Mouse (Mus musculus) effector memory CD4-positive, alpha-beta T cell, adult 7 months (primary cell): Measurements from ENCODE around the gene Nptx2. TPM values are rescaled to one million over a fixed set of nuclear protein-coding genes. Genes with fewer than 3 reads are reported as not detected.

Experiments
- polyA plus RNA-seq: library from polyadenylated mRNA; unstranded; fragments of 100-300 nt; shearing (Covaris generic); gene quantifications from one replicate; pipeline ENCODE4 v1.2.1, GENCODE M21; 2017

Gene Nptx2
- polyA plus RNA-seq: not detected

GRCm38 (mm10) chr5:144545653-144546422 is at the start of gene Nptx2:
Gene Nptx2, plus strand, starts transcription at chr5:144545902.

Other genes starting within 250 kb of the Nptx2 start
- gene Baiap2l1, start 187.8 kb upstream of the Nptx2 start, polyA plus RNA-seq: 0.50 TPM
- gene Tmem130, start 215.9 kb downstream of the Nptx2 start, polyA plus RNA-seq: not detected
- 24.8 TPM for gene Trrap, start 221.8 kb downstream of the Nptx2 start, polyA plus RNA-seq